Mouse (Mus musculus): ENCODE data around the gene Sspn. TPM values are rescaled to one million over a fixed set of nuclear protein-coding genes. Genes with fewer than 3 reads are reported as not detected.

Gene Sspn
- total and polyA plus RNA-seq, 3 experiments = not detected

DNA sequence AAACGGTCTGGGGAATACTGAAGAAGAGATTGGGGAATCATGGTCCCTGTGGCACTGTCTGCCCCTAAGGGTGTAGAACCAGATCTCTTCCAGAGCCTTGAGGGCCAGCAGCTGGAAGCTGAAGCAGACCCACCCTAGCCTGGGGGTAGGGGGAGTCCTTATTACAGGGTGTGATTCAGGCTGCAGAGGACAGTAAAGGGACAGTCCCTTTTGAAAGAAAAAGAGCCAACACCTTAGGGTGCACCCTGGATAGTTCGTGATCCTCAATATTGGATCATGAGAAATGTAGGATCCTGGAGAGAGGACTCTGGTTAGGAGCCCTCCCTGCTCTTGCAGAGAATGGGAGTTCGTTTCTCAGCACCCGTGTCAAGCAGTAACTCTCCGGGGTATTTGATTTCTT, 26.8 kb upstream of the Sspn start:
- Histone ChIP-seq H3K4me3 (ENCODE audit: control insufficient read depth in 1 of 2, insufficient read depth in 1 of 2, low read depth in 2 of 2, low read length in 2 of 2) (no peak overlapping the region), H3K9ac (ENCODE audit: control insufficient read depth, low read depth, low read length, poor library complexity, severe bottlenecking) (no peak overlapping the region), H3K27me3 (ENCODE audit: control insufficient read depth in 1 of 2, insufficient read depth in 2 of 2, low read length in 2 of 2) (no peaks in the 10 kb centered on the region), H3K36me3 (ENCODE audit: control insufficient read depth in 1 of 2, insufficient read depth in 2 of 2, low read length in 2 of 2) (no peaks in the 10 kb centered on the region), H3K4me1 (ENCODE audit: control insufficient read depth in 1 of 2, insufficient read depth in 2 of 2, low read length in 2 of 2) (no peaks in the 10 kb centered on the region), H3K9me3 (replicated peaks; ENCODE audit: insufficient read depth, low read length) (no peaks in the 10 kb centered on the region), H3K27ac (ENCODE audit: control insufficient read depth, low read depth, low read length) (no peak overlapping the region), H3K79me2 (ENCODE audit: control insufficient read depth, insufficient read depth, low read length, poor library complexity) (no peaks in the 10 kb centered on the region)
- TF ChIP-seq CHD1 (IDR thresholded peaks at IDR 0.05; ENCODE audit: low read depth, low read length) (no peak), E2F4 (IDR thresholded peaks at IDR 0.05; ENCODE audit: borderline replicate concordance, low read depth, low read length) (no peak), ZC3H11A (IDR thresholded peaks at IDR 0.05; ENCODE audit: low read depth, low read length) (no peak), ETS1 (IDR thresholded peaks at IDR 0.05; ENCODE audit: low read depth, low read length) (no peak)
- DNase-seq (ENCODE audit: low read depth, low spot score) = no peak

DNA sequence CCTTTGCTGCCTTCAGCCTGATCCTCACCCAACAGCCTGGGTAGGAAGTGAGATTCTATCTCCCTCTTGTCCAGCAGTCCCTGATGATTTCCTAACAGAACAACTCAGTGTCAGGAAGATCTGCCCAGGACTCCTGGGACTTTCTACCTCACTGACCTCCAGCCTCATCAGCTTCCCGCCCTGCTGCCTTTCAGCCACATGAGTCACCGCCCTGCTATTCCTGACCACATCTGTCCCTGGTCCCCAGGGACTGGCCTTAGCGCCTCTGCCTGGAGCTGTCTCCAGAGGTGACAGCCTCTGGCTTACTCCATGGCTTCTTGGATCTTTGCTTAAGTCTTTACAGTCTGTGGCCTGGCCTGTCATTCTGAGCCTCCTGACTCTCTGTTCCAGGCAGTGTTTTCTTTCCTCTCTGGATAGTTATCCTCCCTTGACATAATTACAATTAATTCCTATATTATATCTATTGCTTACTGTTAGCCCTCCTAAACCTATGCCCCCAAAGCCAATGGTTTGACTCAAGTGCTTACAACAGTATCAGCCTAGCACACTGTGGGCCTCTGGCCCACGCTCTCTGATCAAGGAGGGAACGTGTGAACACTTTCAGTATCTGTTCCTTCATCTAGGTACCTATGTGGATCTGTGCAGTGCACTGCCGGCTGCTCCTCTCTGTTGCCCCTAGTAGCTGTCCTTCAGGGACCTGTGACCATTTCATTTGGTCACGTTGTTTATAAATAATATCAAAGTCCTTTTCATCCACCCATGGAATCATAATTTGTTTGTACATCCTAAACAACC, 25.1 kb upstream of the Sspn start:
- DNase-seq (ENCODE audit: low read depth, low spot score) = no peak
- Histone ChIP-seq H3K4me3 (ENCODE audit: control insufficient read depth in 1 of 2, insufficient read depth in 1 of 2, low read depth in 2 of 2, low read length in 2 of 2) (no peak overlapping the region), H3K9ac (ENCODE audit: control insufficient read depth, low read depth, low read length, poor library complexity, severe bottlenecking) (no peak overlapping the region), H3K9me3 (replicated peaks; ENCODE audit: insufficient read depth, low read length) (no peaks in the 10 kb centered on the region), H3K27ac (ENCODE audit: control insufficient read depth, low read depth, low read length) (no peak overlapping the region), H3K4me1 (ENCODE audit: control insufficient read depth in 1 of 2, insufficient read depth in 2 of 2, low read length in 2 of 2) (no peaks in the 10 kb centered on the region), H3K27me3 (ENCODE audit: control insufficient read depth in 1 of 2, insufficient read depth in 2 of 2, low read length in 2 of 2) (no peaks in the 10 kb centered on the region), H3K36me3 (ENCODE audit: control insufficient read depth in 1 of 2, insufficient read depth in 2 of 2, low read length in 2 of 2) (no peaks in the 10 kb centered on the region), H3K79me2 (ENCODE audit: control insufficient read depth, insufficient read depth, low read length, poor library complexity) (no peaks in the 10 kb centered on the region)
- TF ChIP-seq NRF1 (IDR thresholded peaks at IDR 0.05; ENCODE audit: insufficient read depth, low read depth, low read length, poor library complexity, severe bottlenecking) = no peak
- no peak for TF ChIP-seq MEF2A (IDR thresholded peaks at IDR 0.05; ENCODE audit: extremely low read depth, insufficient replicate concordance, low read depth, low read length, poor library complexity, severe bottlenecking)
- no peak for TF ChIP-seq SMC3 (IDR thresholded peaks at IDR 0.05; ENCODE audit: low read depth, low read length)
- no peak for TF ChIP-seq E2F4 (IDR thresholded peaks at IDR 0.05; ENCODE audit: borderline replicate concordance, low read depth, low read length)
- no peak for TF ChIP-seq ZKSCAN1 (IDR thresholded peaks at IDR 0.05; ENCODE audit: low read depth, low read length)
- no peak for TF ChIP-seq BHLHE40 (IDR thresholded peaks at IDR 0.05; ENCODE audit: borderline replicate concordance, low read depth, low read length)
- TF ChIP-seq USF2 (IDR thresholded peaks at IDR 0.05; ENCODE audit: borderline replicate concordance in 1 of 2, insufficient read depth in 1 of 2, low read depth in 1 of 2, low read length in 2 of 2) = no peak
- no peak for TF ChIP-seq ETS1 (IDR thresholded peaks at IDR 0.05; ENCODE audit: low read depth, low read length)
- TF ChIP-seq ZNF384 (IDR thresholded peaks at IDR 0.05; ENCODE audit: low read depth, low read length) = no peak
- TF ChIP-seq GATA1 (IDR thresholded peaks at IDR 0.05; ENCODE audit: low read depth, low read length) = no peak
- TF ChIP-seq USF1 (IDR thresholded peaks at IDR 0.05; ENCODE audit: low read depth, low read length) = no peak
- TF ChIP-seq JUND (IDR thresholded peaks at IDR 0.05; ENCODE audit: low read depth, low read length) = no peak
- no peak for TF ChIP-seq RCOR1 (IDR thresholded peaks at IDR 0.05; ENCODE audit: low read depth, low read length)
- TF ChIP-seq ELF1 (IDR thresholded peaks at IDR 0.05; ENCODE audit: low read depth, low read length) = no peak
- TF ChIP-seq RAD21 (IDR thresholded peaks at IDR 0.05; ENCODE audit: low read depth, low read length) = no peak
- no peak for TF ChIP-seq CHD1 (IDR thresholded peaks at IDR 0.05; ENCODE audit: low read depth, low read length)
- TF ChIP-seq CHD2 (IDR thresholded peaks at IDR 0.05; ENCODE audit: low read length) = no peak
- TF ChIP-seq CTCF (IDR thresholded peaks at IDR 0.05 in 2 of 3, conservative IDR thresholded peaks at IDR 0.05 in 1 of 3; ENCODE audit: control insufficient read depth in 1 of 3, insufficient read depth in 1 of 3, low read depth in 2 of 3, low read length in 3 of 3, poor library complexity in 1 of 3, severe bottlenecking in 1 of 3) = no peak
- TF ChIP-seq ZC3H11A (IDR thresholded peaks at IDR 0.05; ENCODE audit: low read depth, low read length) = no peak

Data from MEL (cell line).